Mouse (Mus musculus): Measurements from ENCODE around the gene Odf3b. TPM values are rescaled to one million over a fixed set of nuclear protein-coding genes. Genes with fewer than 3 reads are reported as not detected.

Gene Odf3b
- polyA plus RNA-seq, 1 experiment from 2014 or later = 3.4 TPM

Other genes with a start within 250 kb of the Odf3b start
- gene Mapk12, start 238.6 kb downstream of the Odf3b start, polyA plus RNA-seq (2015; fragmentation: Nextera tagmentation; extraction: Ambion mirVana) = 4.0 and 5.1 TPM in 2 replicates
- gene Mapk11, start 229.7 kb downstream of the Odf3b start, polyA plus RNA-seq (2015; fragmentation: Nextera tagmentation; extraction: Ambion mirVana) = 30.8 and 32.5 TPM in 2 replicates
- gene Plxnb2, start 198.5 kb downstream of the Odf3b start, polyA plus RNA-seq (2015; fragmentation: Nextera tagmentation; extraction: Ambion mirVana) = 101 and 108 TPM in 2 replicates
- gene Dennd6b, start 182.8 kb downstream of the Odf3b start, polyA plus RNA-seq (2015; fragmentation: Nextera tagmentation; extraction: Ambion mirVana) = 117 and 123 TPM in 2 replicates
- gene Ppp6r2, start 167.7 kb downstream of the Odf3b start, polyA plus RNA-seq (2015; fragmentation: Nextera tagmentation; extraction: Ambion mirVana) = 83.2 and 89.8 TPM in 2 replicates
- gene Sbf1, start 64.0 kb downstream of the Odf3b start, polyA plus RNA-seq (2015; fragmentation: Nextera tagmentation; extraction: Ambion mirVana) = 106 and 112 TPM in 2 replicates
- not detected in 2 replicates for gene Adm2, start 56.6 kb downstream of the Odf3b start, polyA plus RNA-seq (2015; fragmentation: Nextera tagmentation; extraction: Ambion mirVana)
- not detected in 2 replicates for gene Miox, start 44.9 kb downstream of the Odf3b start, polyA plus RNA-seq (2015; fragmentation: Nextera tagmentation; extraction: Ambion mirVana)
- 30.5 and 35.0 TPM in 2 replicates for gene Lmf2, start 23.6 kb downstream of the Odf3b start, polyA plus RNA-seq (2015; fragmentation: Nextera tagmentation; extraction: Ambion mirVana)
- gene Ncaph2, start 23.6 kb downstream of the Odf3b start, polyA plus RNA-seq (2015; fragmentation: Nextera tagmentation; extraction: Ambion mirVana) = 115 and 121 TPM in 2 replicates
- 15.7 and 15.8 TPM in 2 replicates for gene Sco2, start 5.4 kb downstream of the Odf3b start, polyA plus RNA-seq (2015; fragmentation: Nextera tagmentation; extraction: Ambion mirVana)
- gene Tymp, start 2.2 kb downstream of the Odf3b start, polyA plus RNA-seq (2015; fragmentation: Nextera tagmentation; extraction: Ambion mirVana) = 2.1 and 2.7 TPM in 2 replicates
- 0.05 TPM in 1 of 2 replicates, not detected in the other for gene Klhdc7b, start 5.6 kb upstream of the Odf3b start, polyA plus RNA-seq (2015; fragmentation: Nextera tagmentation; extraction: Ambion mirVana)
- not detected in 2 replicates for gene Syce3, start 31.2 kb upstream of the Odf3b start, polyA plus RNA-seq (2015; fragmentation: Nextera tagmentation; extraction: Ambion mirVana)
- 1.2 and 1.8 TPM in 2 replicates for gene Cpt1b, start 46.6 kb upstream of the Odf3b start, polyA plus RNA-seq (2015; fragmentation: Nextera tagmentation; extraction: Ambion mirVana)
- 7.3 and 8.2 TPM in 2 replicates for gene C730034F03Rik, start 50.3 kb upstream of the Odf3b start, polyA plus RNA-seq (2015; fragmentation: Nextera tagmentation; extraction: Ambion mirVana)
- gene Gm44502, start 50.4 kb upstream of the Odf3b start, polyA plus RNA-seq (2015; fragmentation: Nextera tagmentation; extraction: Ambion mirVana) = not detected in 2 replicates
- 91.8 and 92.3 TPM in 2 replicates for gene Chkb, start 50.6 kb upstream of the Odf3b start, polyA plus RNA-seq (2015; fragmentation: Nextera tagmentation; extraction: Ambion mirVana)
- gene Mapk8ip2, start 74.6 kb upstream of the Odf3b start, polyA plus RNA-seq (2015; fragmentation: Nextera tagmentation; extraction: Ambion mirVana) = 84.8 and 88.5 TPM in 2 replicates
- 31.9 and 32.3 TPM in 2 replicates for gene Arsa, start 98.1 kb upstream of the Odf3b start, polyA plus RNA-seq (2015; fragmentation: Nextera tagmentation; extraction: Ambion mirVana)
- gene Shank3, start 120.3 kb upstream of the Odf3b start, polyA plus RNA-seq (2015; fragmentation: Nextera tagmentation; extraction: Ambion mirVana) = 16.0 and 16.9 TPM in 2 replicates
- gene Acr, start 189.0 kb upstream of the Odf3b start, polyA plus RNA-seq (2015; fragmentation: Nextera tagmentation; extraction: Ambion mirVana) = 2.4 and 3.2 TPM in 2 replicates
- gene Rabl2, start 212.6 kb upstream of the Odf3b start, polyA plus RNA-seq (2015; fragmentation: Nextera tagmentation; extraction: Ambion mirVana) = 81.3 and 92.1 TPM in 2 replicates

Measured in midbrain, embryonic 15.5 days (tissue).